Mouse (Mus musculus) midbrain, embryonic 10.5 days (tissue): ENCODE measurements around the gene Smg1. TPM values are rescaled to one million over a fixed set of nuclear protein-coding genes. Genes with fewer than 3 reads are reported as not detected.
A peak's percentile ranks its signal among the peaks of the same experiment; 100 is the strongest.

ENCODE experiments used
- DNase-seq: peaks from one replicate; pipeline ENCODE4 v3.0.0-alpha.2; 2017; ENCODE audit warnings: low spot score
- H3K27ac ChIP-seq: fragments of 300-500 bp; sonication (generic); replicated peaks from 2 replicates; pipeline ENCODE4 v1.5.1; 2016; ENCODE audit warnings: mild to moderate bottlenecking
- H3K27me3 ChIP-seq: fragments of 300-500 bp; sonication (generic); 2 replicates; pipeline ENCODE4 v1.6.1; 2016; ENCODE audit warnings: low read depth, mild to moderate bottlenecking; ENCODE audit not compliant: poor library complexity, severe bottlenecking
- H3K36me3 ChIP-seq: fragments of 300-500 bp; sonication (generic); 2 replicates; pipeline ENCODE4 v1.6.1; 2016; ENCODE audit warnings: mild to moderate bottlenecking, moderate library complexity
- H3K4me1 ChIP-seq: fragments of 300-500 bp; sonication (generic); 2 replicates; pipeline ENCODE4 v1.6.1; 2016
- H3K4me3 ChIP-seq: fragments of 300-500 bp; sonication (generic); 2 replicates; pipeline ENCODE4 v1.5.1; 2016; ENCODE audit warnings: mild to moderate bottlenecking, moderate library complexity
- H3K9me3 ChIP-seq: fragments of 300-500 bp; sonication (generic); replicated peaks from 2 replicates; pipeline ENCODE4 v1.6.1; 2016; ENCODE audit warnings: mild to moderate bottlenecking
- WGBS: fragments of 180-500 bp; shearing (Covaris S2); methylation state at CpG from one replicate; pipeline ENCODE4 v1.1.7; 2016; 5-methylcytosine and 5-hydroxymethylcytosine counted together
- polyA plus RNA-seq: library from polyadenylated mRNA; unstranded; fragments of >200 nt; fragmentation: Nextera tagmentation; extraction: Ambion mirVana; gene quantifications from 2 replicates; pipeline ENCODE4 v1.2.1, GENCODE M21; 2016

Smg1 gene
- polyA plus RNA-seq, 1 experiment from 2014 or later, result 17.2 TPM

GRCm38 (mm10) chr7:118111128-118111527 lies 132.3 kb downstream of the Smg1 start:
- no peaks in the 10 kb centered on the region for H3K27me3 ChIP-seq
- 92% methylated on average over 3 of the region's 3 CpGs for WGBS
- peak overlapping the region; percentile 95 for H3K4me3 ChIP-seq
- DNase-seq, result no peak
- H3K36me3 ChIP-seq, result peaks cover 90% of the 10 kb centered on the region
- H3K4me1 ChIP-seq, result peaks cover 47% of the 10 kb centered on the region
- H3K27ac ChIP-seq, result no peak overlapping the region
- H3K9me3 ChIP-seq, result no peaks in the 10 kb centered on the region

- no peak for DNase-seq
- H3K27ac ChIP-seq, result no peak overlapping the region
- H3K36me3 ChIP-seq, result peaks cover 88% of the 10 kb centered on the region
- H3K4me1 ChIP-seq, result peaks cover 21% of the 10 kb centered on the region
- no peak overlapping the region for H3K4me3 ChIP-seq
- no peaks in the 10 kb centered on the region for H3K9me3 ChIP-seq
- no peaks in the 10 kb centered on the region for H3K27me3 ChIP-seq
- 84% methylated on average over 1 of the region's 1 CpGs for WGBS
These were observed 135.8 kb downstream of the Smg1 start for GRCm38 (mm10) chr7:118107671-118108070.

GRCm38 (mm10) chr7:118104458-118105052 lies 138.9 kb downstream of the Smg1 start:
- no peak overlapping the region for H3K27ac ChIP-seq
- H3K9me3 ChIP-seq, result no peaks in the 10 kb centered on the region
- H3K4me3 ChIP-seq, result no peak overlapping the region
- H3K27me3 ChIP-seq, result no peaks in the 10 kb centered on the region
- H3K36me3 ChIP-seq, result peaks cover 57% of the 10 kb centered on the region
- WGBS, result 83% methylated on average over 5 of the region's 5 CpGs
- DNase-seq, result no peak
- no peaks in the 10 kb centered on the region for H3K4me1 ChIP-seq

- H3K9me3 ChIP-seq, result no peaks in the 10 kb centered on the region
- DNase-seq, result peak; percentile 25
- no peak overlapping the region for H3K4me3 ChIP-seq
- no peaks in the 10 kb centered on the region for H3K4me1 ChIP-seq
- peaks cover 49% of the 10 kb centered on the region for H3K36me3 ChIP-seq
- WGBS, result 40% methylated on average over 5 of the region's 5 CpGs
- no peak overlapping the region for H3K27ac ChIP-seq
- H3K27me3 ChIP-seq, result no peaks in the 10 kb centered on the region
These were observed 139.7 kb downstream of the Smg1 start for GRCm38 (mm10) chr7:118103462-118104379.

GRCm38 (mm10) chr7:118102678-118103461 lies 140.6 kb downstream of the Smg1 start:
- no peak overlapping the region for H3K4me3 ChIP-seq
- no peaks in the 10 kb centered on the region; the same call in 1 of the 2 replicates for H3K4me1 ChIP-seq
- H3K27me3 ChIP-seq, result no peaks in the 10 kb centered on the region
- 39% methylated on average over 4 of the region's 4 CpGs for WGBS
- no peaks in the 10 kb centered on the region for H3K9me3 ChIP-seq
- H3K36me3 ChIP-seq, result peaks cover 40% of the 10 kb centered on the region
- DNase-seq, result peak; percentile 33
- H3K27ac ChIP-seq, result no peak overlapping the region

GRCm38 (mm10) chr7:118102231-118102630 lies 141.2 kb downstream of the Smg1 start:
- 45% methylated on average over 4 of the region's 4 CpGs for WGBS
- no peaks in the 10 kb centered on the region for H3K9me3 ChIP-seq

GRCm38 (mm10) chr7:118097615-118098014 lies 145.9 kb downstream of the Smg1 start:
- WGBS, result 74% methylated on average over 7 of the region's 7 CpGs
- no peak overlapping the region for H3K27ac ChIP-seq
- no peaks in the 10 kb centered on the region for H3K27me3 ChIP-seq
- DNase-seq, result no peak
- H3K36me3 ChIP-seq, result no peaks in the 10 kb centered on the region
- H3K9me3 ChIP-seq, result no peaks in the 10 kb centered on the region
- peaks cover 6% of the 10 kb centered on the region for H3K4me1 ChIP-seq
- H3K4me3 ChIP-seq, result no peak overlapping the region

More at GRCm38 (mm10) chr7:118102231-118102630, 141.2 kb downstream of the Smg1 start:
- Histone ChIP-seq H3K27me3 (no peaks in the 10 kb centered on the region), H3K4me1 (no peaks in the 10 kb centered on the region; the same call in 1 of the 2 replicates), H3K36me3 (peaks cover 34% of the 10 kb centered on the region), H3K27ac (no peak overlapping the region), H3K4me3 (no peak overlapping the region)
- peak; percentile 45 for DNase-seq

Other genes with a start within 250 kb of the Smg1 start
- gene Rps15a, start 127.5 kb downstream of the Smg1 start, polyA plus RNA-seq, result 564 and 647 TPM in 2 replicates
- 503 and 508 TPM in 2 replicates for gene Arl6ip1, start 114.0 kb downstream of the Smg1 start, polyA plus RNA-seq
- gene Syt17, start 204.6 kb upstream of the Smg1 start, polyA plus RNA-seq, result 2.0 and 3.0 TPM in 2 replicates
- 0.78 TPM in 2 replicates for gene Itpripl2, start 248.3 kb upstream of the Smg1 start, polyA plus RNA-seq